ENCODE assay signal across 12 mouse cellular contexts in genomic region chr17:60181241-60181640, GRCm38 (mm10).
DNase-seq lines count a peak whose midpoint lies in the region; ATAC-seq and TF ChIP-seq lines count a peak whose summit lies in the region.
"Had no signal": no experiment of that assay in that cellular context is flagged by ENCODE, and none has a peak within 500 bp of the region (broad histone marks: within the 10 kb centered on the region; RNA-seq: fewer than 3 reads in every experiment).

No protein-coding gene starts in this region.

- H3K4me3 ChIP-seq in forebrain, embryonic 14.5 days (ENCODE audit: low read depth, low read length), result no peak overlapping the region
- no peak overlapping the region for H3K4me3 ChIP-seq in forebrain, embryonic 12.5 days (replicated peaks)
- H3K4me3 ChIP-seq: embryonic facial prominence, embryonic 10.5 days; embryonic facial prominence, embryonic 12.5 days; forebrain, embryonic 15.5 days had no signal

- DNase-seq in cerebellum, postnatal 14 days, result peak; percentile 33 to 60
- no peak for DNase-seq in cerebellum, adult 9-10 months
- DNase-seq in forebrain, embryonic 14.5 days (ENCODE audit: low spot score), result peak; percentile 9
- peak; percentile 39 for DNase-seq in left cerebral cortex, postnatal 4 days
- no peak for DNase-seq in left cerebral cortex, postnatal 25 days (ENCODE audit: low spot score in 2 of 2)
- peak; percentile 31 for DNase-seq in brain, embryonic 14.5 days (ENCODE audit: low read depth)
- no peak for DNase-seq in layer of hippocampus, postnatal 25 days (ENCODE audit: extremely low spot score in 1 of 2, low spot score in 1 of 2)
- DNase-seq: forebrain, postnatal 0 days had no signal

- H3K4me2 ChIP-seq in forebrain, embryonic 14.5 days (ENCODE audit: low read length), result no peak overlapping the region
- no peak overlapping the region for H3K4me2 ChIP-seq in forebrain, embryonic 12.5 days
- H3K4me2 ChIP-seq: embryonic facial prominence, embryonic 12.5 days; forebrain, embryonic 15.5 days had no signal

- no peaks in the 10 kb centered on the region for H3K36me3 ChIP-seq in forebrain, embryonic 14.5 days (ENCODE audit: control insufficient read depth, insufficient read depth, low read length)
- H3K36me3 ChIP-seq in forebrain, embryonic 12.5 days (replicated peaks), result no peaks in the 10 kb centered on the region
- H3K36me3 ChIP-seq: embryonic facial prominence, embryonic 10.5 days; embryonic facial prominence, embryonic 12.5 days; forebrain, embryonic 15.5 days had no signal

- intact Hi-C loops in left cerebral cortex, postnatal 4 days (cut with DNase I), result no loop called here
- intact Hi-C loops in left cerebral cortex, postnatal 25 days (cut with DNase I), result no loop called here

- WGBS in forebrain, embryonic 14.5 days, result 81% methylated on average over 2 of the region's 2 CpGs
- WGBS in forebrain, embryonic 12.5 days, result 89% methylated on average over 2 of the region's 2 CpGs

- no peaks in the 10 kb centered on the region for H3K9me3 ChIP-seq in forebrain, embryonic 14.5 days (replicated peaks; ENCODE audit: control insufficient read depth, low read length)
- H3K9me3 ChIP-seq in forebrain, embryonic 12.5 days, result no peaks in the 10 kb centered on the region
- H3K9me3 ChIP-seq: embryonic facial prominence, embryonic 10.5 days; embryonic facial prominence, embryonic 12.5 days; forebrain, embryonic 15.5 days had no signal

- H3K27me3 ChIP-seq in forebrain, embryonic 14.5 days (replicated peaks; ENCODE audit: control insufficient read depth, insufficient read depth, low read length), result no peaks in the 10 kb centered on the region
- no peaks in the 10 kb centered on the region for H3K27me3 ChIP-seq in forebrain, embryonic 12.5 days
- H3K27me3 ChIP-seq: embryonic facial prominence, embryonic 12.5 days; forebrain, embryonic 15.5 days had no signal

- no peak overlapping the region for H3K27ac ChIP-seq in forebrain, embryonic 14.5 days (ENCODE audit: low read depth, low read length)
- H3K27ac ChIP-seq in forebrain, embryonic 12.5 days, result no peak overlapping the region
- H3K27ac ChIP-seq: embryonic facial prominence, embryonic 10.5 days; embryonic facial prominence, embryonic 12.5 days; forebrain, embryonic 15.5 days had no signal

- TF ChIP-seq CTCF in brain, embryonic 14.5 days (IDR thresholded peaks at IDR 0.05; ENCODE audit: borderline replicate concordance, extremely low read depth, insufficient read depth, insufficient read length), result no peak

- H3K4me1 ChIP-seq in forebrain, embryonic 14.5 days (ENCODE audit: control insufficient read depth, insufficient read depth, low read length), result no peaks in the 10 kb centered on the region
- no peaks in the 10 kb centered on the region for H3K4me1 ChIP-seq in forebrain, embryonic 12.5 days
- H3K4me1 ChIP-seq: embryonic facial prominence, embryonic 10.5 days; embryonic facial prominence, embryonic 12.5 days; forebrain, embryonic 15.5 days had no signal

- no peak for ATAC-seq in forebrain, embryonic 14.5 days
- ATAC-seq in forebrain, embryonic 12.5 days (ENCODE audit: low FRiP score), result no peak
- ATAC-seq: forebrain, embryonic 15.5 days; forebrain, postnatal 0 days had no signal

- TF ChIP-seq POLR2A in brain, embryonic 14.5 days (IDR thresholded peaks at IDR 0.05; ENCODE audit: borderline replicate concordance, extremely low read depth, insufficient read depth, insufficient read length, poor library complexity, severe bottlenecking), result no peak

- H3K9ac ChIP-seq in forebrain, embryonic 14.5 days (ENCODE audit: low read length), result no peak overlapping the region
- no peak overlapping the region for H3K9ac ChIP-seq in forebrain, embryonic 12.5 days
- H3K9ac ChIP-seq: embryonic facial prominence, embryonic 12.5 days; forebrain, embryonic 15.5 days; forebrain, postnatal 0 days had no signal

Comparison
In these comparisons a context has a peak if more than half of its experiments do, and no peak if none do; other contexts are left out.
1. DNase-seq: peak in cerebellum, postnatal 14 days (2 of 2), forebrain, embryonic 14.5 days (single experiment), left cerebral cortex, postnatal 4 days (single experiment) and brain, embryonic 14.5 days (single experiment); none in cerebellum, adult 9-10 months (single experiment), left cerebral cortex, postnatal 25 days (0 of 2) and layer of hippocampus, postnatal 25 days (0 of 2).